Mouse (Mus musculus): ENCODE results near the gene Apol7a. TPM values are rescaled to one million over a fixed set of nuclear protein-coding genes. Genes with fewer than 3 reads are reported as not detected.

Gene Apol7a
- polyA plus RNA-seq, 1 experiment, result 43.7 TPM

DNA sequence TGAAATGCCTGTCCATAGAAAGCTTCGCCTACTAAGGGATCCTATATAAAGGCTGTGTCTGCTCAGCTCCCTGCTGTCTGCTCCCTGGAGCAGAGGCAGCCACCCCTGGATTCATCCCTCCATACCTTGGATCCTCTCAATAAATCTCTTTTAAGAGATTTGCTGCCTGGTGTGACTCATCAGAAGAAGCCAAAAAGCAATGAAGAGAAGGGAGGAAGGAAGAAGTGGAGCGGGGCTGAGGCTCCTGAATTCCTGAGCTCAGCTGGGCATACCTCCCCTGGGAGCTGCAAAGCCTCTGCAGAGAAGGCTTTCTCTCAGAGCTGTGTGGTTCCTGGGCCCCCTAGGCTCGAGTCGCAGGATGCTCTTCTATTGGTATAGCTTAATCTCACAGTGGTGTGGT is 19.0 kb downstream of the Apol7a start:
- DNase-seq (ENCODE audit: low read depth, low spot score), result no peak
- WGBS, result 60% methylated on average over 4 of the region's 4 CpGs

DNA sequence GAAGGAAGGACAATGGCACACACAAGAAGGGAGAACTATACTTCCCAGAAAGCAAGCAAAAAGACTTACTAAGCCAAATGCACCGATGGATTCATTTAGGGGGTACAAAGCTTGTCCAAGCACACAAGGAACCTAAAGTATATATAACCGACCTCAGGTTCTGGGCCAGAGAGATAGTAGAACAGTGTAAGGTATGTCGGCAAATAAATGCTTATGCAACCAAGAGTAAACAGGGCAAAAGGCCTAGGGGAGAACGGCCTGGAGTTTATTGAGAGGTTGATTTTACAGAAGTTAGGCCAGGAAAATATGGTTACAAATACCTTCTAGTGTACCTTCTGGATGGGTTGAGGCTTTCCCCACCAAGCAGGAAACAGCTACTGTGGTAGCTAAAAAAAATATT is 21.5 kb downstream of the Apol7a start:
- DNase-seq (ENCODE audit: low read depth, low spot score), result no peak
- WGBS, result 51% methylated on average over 4 of the region's 4 CpGs

DNA sequence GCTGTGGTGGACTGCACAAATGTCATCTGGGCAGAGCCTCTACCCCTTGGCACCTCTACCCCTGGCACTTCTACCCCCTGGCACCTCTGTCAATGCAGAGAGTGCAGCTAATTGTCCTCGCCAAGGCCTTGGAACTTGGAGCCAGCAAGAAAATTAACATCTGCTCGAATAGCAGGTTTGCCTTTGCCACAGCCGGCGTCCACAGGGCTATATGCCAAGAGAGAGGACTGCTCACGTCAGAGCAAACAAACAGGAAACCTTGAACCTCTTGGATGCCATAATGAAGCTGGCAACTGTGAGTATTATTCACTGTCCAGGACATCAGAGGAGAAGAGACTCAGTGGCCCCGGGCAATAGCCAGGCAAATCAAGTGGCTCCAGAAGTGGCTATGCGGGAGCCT is 22.0 kb downstream of the Apol7a start:
- WGBS, result 22% methylated on average over 7 of the region's 7 CpGs
- no peak for DNase-seq (ENCODE audit: low read depth, low spot score)

DNA sequence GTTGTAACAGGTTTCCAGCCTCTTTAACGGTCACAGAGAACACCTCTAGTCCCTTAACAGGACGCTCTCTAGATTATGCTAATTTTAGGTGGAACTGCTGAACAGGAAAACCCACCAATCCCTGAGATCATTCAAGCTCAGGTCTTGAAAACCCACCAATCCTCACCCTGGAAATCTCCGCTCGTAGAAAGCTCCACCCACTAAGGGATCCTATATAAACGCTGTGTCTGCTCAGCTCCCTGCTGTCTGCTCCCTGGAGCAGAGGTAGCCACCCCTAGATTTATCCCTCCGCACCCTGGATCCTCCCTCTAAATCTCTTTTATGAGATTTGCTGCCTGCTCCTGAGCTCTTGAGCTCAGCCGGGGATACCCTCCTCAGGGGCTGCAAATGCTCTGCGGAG is 28.3 kb downstream of the Apol7a start:
- DNase-seq (ENCODE audit: low read depth, low spot score), result no peak
- WGBS, result 87% methylated on average over 8 of the region's 8 CpGs

DNA sequence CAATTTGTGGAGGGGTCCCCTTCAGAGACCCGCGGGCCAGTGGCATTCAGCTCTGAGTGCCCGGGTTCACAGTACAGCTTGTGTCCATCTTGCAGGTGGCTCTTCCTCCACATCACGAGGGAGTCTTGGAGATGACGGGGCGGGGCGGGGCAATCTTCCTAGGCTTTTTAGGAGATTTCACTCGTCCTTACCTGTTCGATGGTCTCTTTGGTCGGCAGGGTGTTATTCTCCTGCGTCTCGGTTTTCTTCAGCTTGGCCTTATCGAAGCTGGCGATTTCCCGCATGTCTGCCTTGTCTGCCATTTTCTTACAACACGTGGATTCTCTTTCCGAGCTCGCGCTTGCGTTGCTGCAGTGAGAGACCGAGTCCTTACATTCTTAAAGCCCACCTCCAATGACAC is 28.9 kb downstream of the Apol7a start:
- DNase-seq (ENCODE audit: low read depth, low spot score), result no peak
- 90% methylated on average over 21 of the region's 21 CpGs for WGBS

DNA sequence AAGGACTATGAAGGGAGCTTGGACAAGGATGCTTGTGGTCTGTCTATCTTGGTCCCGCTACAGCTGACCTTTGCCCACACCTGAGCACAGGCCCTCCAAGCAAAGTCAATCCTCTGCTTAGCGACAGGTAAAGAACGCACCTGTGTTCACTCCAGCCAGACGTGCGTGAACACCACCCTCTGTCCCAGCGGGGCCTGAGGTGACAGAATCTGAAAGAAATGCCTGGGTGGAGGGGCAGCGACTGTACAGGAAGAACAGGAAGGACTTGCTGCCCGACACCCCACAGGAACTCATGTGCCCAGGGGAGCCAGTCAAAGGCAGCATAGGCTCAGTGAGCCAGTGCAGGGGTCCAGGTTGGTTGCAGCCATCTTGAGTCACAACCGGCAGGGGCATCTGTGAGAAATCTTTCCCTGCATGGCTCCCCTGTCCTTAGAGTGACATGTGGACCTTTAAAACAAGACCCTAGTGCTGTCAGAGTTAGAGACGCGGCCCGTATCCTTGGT is 30.0 kb downstream of the Apol7a start:
- WGBS, result 75% methylated on average over 12 of the region's 12 CpGs
- no peak for DNase-seq (ENCODE audit: low read depth, low spot score)

DNA sequence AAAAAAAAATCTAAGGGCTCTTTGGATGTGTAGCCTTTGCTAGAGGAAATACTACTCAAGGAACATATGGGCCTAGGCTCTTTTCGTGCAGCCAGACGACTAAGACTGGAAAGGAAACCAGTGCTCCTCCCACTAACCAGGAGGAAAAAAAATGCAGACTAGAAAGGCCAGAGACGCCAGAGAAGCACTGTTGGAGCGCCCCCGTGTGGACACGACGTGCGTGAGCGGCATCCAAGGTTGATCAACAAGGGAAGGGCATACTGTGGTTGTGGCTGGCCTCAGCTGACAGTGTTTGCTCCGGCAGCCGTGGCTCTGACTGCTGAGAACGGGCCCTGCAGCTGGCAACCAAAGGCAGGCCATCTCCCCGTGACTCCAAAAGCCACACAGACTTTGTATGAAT is 30.8 kb downstream of the Apol7a start:
- DNase-seq (ENCODE audit: low read depth, low spot score), result peak; percentile 95
- under 1% methylated on average over 13 of the region's 13 CpGs for WGBS

DNA sequence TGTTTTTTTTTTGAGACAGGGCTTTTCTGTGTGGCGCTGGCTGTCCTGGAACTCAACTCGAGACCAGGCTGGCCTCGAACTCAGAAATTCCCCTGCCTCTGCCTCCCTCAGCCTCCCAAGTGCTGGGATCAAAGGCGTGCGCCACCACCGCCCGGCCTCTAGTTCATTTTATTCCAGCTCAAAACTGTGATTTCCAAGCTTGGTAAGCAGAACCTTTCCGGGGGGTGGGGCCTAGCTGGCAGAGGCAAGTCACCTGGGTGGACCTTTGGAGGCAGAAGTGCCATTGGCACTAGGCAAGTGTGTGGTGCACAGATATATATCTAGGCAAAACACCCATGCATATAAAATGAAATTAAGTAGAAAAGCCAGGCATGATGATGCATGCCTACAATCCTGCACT is 31.4 kb downstream of the Apol7a start:
- DNase-seq (ENCODE audit: low read depth, low spot score), result no peak
- 28% methylated on average over 8 of the region's 8 CpGs for WGBS

DNA sequence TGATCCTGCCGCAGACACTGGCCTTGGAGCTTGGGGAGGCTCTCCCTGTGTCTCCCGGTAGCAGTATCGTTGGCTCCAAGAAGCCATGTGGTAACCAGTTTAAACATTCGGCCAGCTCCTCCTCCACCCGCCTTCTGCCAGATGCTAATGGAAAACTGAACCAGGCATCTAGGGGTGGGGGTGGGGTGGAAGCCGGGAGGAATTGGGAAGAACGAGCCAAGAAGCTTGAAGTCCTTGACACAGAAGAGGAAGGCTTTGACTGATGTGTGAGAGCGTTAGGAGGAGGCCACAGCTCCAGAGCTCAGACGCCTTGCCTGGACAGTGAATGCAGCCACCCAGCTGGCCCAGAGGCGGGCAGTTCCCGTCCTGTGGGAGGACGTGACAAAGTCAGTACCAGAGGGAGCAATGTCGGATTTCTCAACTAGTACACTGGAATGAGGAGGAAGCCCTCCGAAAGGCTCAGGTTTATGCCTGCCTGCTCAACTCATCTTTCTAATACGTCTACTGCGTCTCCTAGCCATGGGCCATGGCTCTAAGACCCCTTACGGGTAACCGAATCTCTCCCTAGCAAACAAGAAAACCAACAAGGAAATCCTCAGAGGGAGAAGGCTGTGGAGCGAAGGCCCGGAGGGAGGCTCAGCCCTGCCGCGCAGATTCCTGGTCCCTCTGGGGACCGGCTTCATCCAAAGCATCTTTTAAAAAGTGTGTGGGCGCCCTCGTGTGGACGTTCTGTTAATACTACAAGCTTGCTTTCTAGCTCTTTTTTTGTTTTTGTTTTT is 32.0 kb downstream of the Apol7a start:
- no peak for DNase-seq (ENCODE audit: low read depth, low spot score)
- WGBS, result 8% methylated on average over 26 of the region's 26 CpGs

DNA sequence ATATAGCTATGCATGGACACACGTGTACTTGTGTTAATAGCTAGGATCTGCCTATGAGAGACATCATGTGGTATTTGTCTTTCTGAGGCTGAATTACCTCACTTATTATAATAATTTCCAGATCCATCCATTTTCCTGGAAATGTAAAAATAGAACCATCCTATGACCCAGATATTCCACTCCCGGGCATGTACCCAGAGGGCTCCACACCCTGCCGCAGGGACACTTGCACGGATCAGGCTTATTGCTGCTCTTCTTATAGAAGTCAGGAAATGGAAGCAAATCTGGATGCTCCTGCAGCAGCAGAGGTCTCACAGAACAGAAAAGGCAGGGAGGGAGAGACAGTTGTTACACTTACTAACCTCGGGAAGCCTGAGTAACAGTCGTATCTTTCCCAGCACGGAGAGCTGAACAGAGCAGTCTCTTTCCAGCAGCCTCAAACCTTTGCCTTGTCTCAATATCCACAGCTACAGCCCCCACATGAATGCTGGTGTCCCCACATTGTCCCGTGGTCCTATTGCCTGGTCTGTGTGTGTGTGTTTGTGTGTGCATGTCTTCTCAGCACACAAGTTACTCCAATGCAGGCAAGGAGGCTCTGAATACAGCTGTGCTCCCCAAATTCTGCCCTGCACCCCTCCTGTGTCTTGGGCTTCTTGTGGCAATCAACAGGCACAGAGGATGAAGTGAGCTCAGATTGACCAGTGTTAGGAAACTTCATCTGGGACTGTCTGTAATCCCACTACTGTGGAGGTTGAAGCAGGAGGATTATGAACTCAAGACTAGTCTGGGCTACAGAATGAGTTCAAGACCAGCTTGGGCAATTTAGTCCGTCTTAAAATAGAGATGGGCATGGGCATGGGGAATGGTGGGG is 33.0 kb downstream of the Apol7a start:
- 51% methylated on average over 9 of the region's 9 CpGs for WGBS
- no peak for DNase-seq (ENCODE audit: low read depth, low spot score)

DNA sequence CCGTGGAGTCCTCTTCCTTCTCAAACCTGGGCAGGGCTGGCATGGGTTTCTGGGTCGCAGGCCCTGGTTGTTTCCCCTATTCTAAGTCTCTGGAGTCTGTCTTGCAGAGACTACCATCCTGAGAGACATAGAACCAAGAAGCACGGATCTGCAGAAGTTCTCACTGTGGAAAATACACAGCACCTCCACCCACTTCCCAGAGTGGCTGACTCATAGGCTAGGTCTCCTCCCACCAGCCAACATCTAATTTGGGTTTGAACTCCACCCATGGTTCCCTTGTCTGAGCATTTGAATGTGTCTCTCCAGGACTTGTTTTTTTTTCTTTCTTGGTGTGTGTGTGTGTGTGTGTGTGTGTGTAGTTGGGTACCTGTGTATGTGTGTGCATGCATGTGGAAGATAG is 34.9 kb downstream of the Apol7a start:
- WGBS, result 39% methylated on average over 3 of the region's 3 CpGs
- no peak for DNase-seq (ENCODE audit: low read depth, low spot score)

DNA sequence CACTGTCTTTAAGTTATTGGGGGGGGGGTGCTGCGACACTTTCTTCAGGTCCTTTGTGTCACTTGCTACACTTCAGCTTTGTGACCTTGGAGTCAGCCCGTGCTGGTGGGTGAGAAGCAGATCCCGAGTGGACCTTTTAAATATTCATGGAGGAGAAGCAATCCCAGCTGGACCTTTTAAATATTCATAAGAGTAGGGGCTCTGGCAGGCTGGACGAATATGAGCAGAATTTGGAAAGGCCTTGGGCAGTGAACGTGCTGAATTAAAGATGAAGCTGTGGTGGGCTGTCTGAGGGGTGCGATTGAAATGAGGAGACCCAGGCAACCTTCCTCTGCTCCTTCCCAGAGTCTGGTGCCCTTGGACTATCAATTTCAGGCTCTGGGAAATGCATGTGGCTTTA is 35.3 kb downstream of the Apol7a start:
- DNase-seq (ENCODE audit: low read depth, low spot score), result no peak
- 62% methylated on average over 6 of the region's 6 CpGs for WGBS

DNA sequence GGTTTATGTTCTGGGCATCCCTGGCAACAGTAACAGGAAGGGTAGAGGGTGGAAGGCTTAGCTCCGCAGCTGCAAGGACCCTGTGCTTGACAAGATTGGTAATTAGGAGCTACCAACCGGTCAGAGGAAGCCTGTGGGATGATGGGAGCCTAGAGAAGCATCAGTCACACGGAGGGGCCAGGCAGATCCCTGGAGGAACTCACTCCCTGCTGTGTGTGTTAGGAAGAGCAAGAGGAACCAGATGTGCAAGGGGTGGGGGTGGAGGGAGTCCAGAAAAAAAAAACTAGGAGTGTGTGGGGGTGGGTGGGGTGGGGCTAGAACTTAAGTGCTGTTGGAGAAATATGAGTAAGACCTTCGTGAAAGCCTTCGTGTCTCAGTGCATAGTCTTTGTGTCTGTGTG is 36.0 kb downstream of the Apol7a start:
- DNase-seq (ENCODE audit: low read depth, low spot score), result no peak
- 39% methylated on average over 5 of the region's 5 CpGs for WGBS

DNA sequence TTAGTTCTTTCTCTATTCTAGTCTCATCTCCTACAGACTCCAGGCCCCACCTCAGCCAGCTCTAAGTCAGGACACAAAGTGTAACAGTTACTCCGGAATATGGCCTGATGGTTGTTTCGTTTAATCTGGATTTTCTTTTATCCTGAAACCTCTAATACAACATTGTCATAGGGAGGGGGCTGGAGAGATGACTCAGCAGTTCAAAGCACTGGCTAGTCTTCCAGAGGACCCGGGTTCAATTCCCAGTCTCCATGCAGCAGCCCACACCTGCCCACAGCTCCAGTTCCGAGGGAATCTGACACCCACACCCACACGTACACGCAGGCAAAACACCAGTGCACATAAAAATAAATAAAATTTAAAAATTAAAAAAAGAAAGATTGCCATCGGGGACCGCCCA is 39.0 kb downstream of the Apol7a start:
- WGBS, result 84% methylated on average over 8 of the region's 8 CpGs
- DNase-seq (ENCODE audit: low read depth, low spot score), result no peak

DNA sequence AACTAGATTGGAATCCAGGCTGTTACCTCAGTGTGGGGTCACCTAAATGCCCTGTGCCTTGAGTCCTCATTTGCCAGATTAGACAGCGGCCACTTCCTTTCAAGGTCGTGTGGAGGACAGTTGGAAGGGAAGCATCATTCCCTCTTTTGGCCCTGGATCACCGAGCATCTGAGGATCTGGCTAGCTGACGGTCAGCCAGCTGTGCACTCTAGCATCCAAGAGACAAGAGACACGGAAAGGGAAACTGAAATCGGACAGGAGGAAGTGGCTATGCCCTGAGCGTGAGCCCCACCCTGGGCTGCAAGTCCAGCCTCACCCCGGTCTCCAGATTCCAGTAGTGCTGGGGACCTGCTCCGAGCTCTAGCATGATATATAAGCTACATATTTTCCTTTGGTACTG is 39.4 kb downstream of the Apol7a start:
- no peak for DNase-seq (ENCODE audit: low read depth, low spot score)

DNA sequence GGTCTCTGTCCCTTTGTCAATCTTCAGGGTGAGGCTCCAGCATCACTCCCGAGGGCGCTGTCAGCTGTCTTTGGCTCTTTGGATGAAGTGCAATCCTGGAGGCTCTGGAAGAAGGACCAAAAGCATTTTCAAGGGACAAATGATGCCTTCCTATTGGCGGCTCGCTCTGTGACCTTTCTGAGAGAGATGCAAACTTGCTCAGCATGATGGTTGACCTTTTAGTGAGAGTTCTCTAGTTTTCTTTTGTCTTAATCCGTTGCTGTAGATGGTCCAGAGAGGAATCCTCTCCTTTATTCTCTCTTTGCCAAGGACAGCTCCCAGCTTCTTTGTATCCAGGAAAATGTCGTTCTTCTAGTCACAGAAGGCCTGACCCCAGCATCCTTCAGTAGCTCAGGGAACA is 39.8 kb downstream of the Apol7a start:
- 36% methylated on average over 6 of the region's 6 CpGs for WGBS
- no peak for DNase-seq (ENCODE audit: low read depth, low spot score)

More for the DNA sequence above, 39.4 kb downstream of the Apol7a start:
- WGBS, result 31% methylated on average over 9 of the region's 9 CpGs

DNA sequence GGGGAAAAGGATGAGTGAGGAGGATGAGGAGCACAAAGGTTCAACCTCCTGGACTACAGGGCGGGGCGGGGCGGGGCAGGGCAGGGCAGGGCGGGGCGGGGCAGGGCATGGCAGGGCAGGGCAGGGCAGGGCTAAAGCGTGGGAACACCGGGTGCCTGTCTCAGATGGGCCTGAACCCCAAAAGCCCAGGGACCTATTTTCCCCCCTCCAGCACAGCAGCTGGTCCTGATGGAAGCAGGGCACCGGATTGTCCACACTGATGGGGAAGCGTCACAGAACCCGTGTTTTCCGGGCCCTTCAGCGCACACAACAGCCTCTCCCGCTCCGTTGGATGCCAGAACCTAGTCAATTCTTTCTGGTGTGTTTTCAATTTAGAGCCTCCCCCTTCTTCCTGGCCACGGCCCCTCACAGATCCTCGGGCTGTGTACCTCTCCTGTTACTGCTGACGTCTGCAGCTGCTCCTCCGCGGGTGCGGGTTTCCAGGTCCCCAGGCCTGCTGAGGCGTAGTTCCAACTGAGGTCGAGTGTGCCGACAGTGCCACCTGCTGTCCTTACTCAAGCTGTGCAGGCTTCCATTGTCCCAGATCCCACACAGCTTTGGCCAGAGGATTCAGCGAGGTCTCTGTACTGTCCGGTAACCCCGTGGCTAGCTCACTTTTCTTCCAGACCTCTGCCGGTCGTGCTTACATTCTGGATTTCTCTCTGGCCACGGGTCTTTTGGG is 40.4 kb downstream of the Apol7a start:
- WGBS, result 5% methylated on average over 29 of the region's 29 CpGs
- DNase-seq (ENCODE audit: low read depth, low spot score), result no peak

DNA sequence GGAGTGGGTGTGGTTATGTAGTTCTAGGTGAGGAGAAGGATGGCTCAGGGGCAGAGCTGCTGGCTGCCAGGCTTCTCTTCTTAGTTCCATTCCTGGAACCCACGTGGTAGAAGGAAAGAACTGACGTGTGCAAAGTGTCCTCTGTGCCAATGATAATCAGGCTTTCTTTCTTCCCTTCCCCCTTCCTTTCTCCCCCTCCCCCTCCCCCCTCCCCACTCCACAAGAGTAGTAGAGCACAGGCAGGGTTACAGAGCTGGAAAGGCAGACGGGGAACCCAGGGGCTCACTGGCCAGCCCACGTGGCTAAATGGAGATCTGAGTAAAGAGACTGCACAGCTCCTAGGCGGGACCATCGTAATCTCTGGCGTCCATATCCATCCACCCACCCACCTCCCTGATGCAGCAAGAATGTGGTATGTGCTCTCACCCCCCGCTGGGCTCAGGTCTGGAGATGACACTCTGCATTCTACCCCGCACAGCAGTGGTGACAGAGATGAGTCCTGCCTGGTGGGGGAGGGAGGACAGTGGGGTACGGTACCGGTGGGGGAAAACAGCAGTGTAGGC is 42.6 kb downstream of the Apol7a start:
- 41% methylated on average over 11 of the region's 11 CpGs for WGBS
- DNase-seq (ENCODE audit: low read depth, low spot score), result no peak

DNA sequence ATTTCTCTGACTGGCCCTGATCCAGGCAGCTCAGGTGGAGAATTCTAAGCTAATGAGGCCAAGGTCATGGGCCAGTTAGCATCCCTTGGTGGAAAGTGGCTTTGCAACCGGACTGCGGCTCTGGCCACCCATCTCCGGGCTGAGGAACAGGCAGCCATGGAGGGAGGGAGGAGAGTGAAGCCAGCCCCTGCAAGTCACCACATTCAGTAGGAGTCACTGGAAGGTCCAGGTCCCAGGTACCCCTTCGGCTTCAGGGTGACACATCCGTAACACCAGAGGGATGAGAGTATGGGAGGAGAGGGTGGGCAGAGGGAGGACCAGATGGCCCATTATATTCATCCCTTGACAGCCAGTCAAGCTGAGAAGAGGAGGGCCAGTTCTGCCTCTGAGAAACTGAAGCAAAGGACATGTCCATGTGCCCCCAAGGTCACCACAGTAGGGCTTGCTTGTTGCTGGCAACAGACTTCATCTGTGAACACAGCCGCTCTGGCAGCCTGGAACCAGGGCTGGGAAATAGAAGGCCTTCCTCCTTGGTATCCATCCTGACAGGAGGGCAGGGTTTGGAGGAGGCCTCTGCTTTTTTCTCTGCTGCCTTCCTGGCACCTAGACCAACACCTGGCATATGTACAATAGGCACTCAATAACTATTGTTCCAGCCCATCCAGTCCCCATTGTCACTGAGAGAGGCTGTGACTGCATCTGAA is 43.9 kb downstream of the Apol7a start:
- 95% methylated on average over 6 of the region's 6 CpGs for WGBS
- DNase-seq (ENCODE audit: low read depth, low spot score), result no peak

Data from large intestine, adult 2 months (tissue).